Mouse (Mus musculus) liver, embryonic 11.5 days (tissue): ENCODE results near the gene Eef1akmt2. TPM values are rescaled to one million over a fixed set of nuclear protein-coding genes. Genes with fewer than 3 reads are reported as not detected.

Experiments used
- ATAC-seq: fragments of 200-750 bp; cut with Nextera tagmentation; replicated peaks from 2 replicates; pipeline ENCODE4 v1.8.0; 2017; ENCODE audit warnings: moderate number of reproducible peaks, mild to moderate bottlenecking, moderate TSS enrichment, moderate library complexity; ENCODE audit not compliant: low FRiP score
- DNase-seq: peaks from one replicate; pipeline ENCODE4 v3.0.0-alpha.2; 2017; ENCODE audit warnings: low spot score
- H3K27ac ChIP-seq: fragments of 300-500 bp; sonication (generic); 2 replicates; pipeline ENCODE4 v1.5.1; 2014; ENCODE audit warnings: mild to moderate bottlenecking, low read depth, low read length, control low read depth
- H3K27me3 ChIP-seq: fragments of 300-500 bp; sonication (generic); replicated peaks from 2 replicates; pipeline ENCODE4 v1.6.1; 2014; ENCODE audit warnings: low read length, mixed read lengths; ENCODE audit not compliant: control insufficient read depth, insufficient read depth
- H3K36me3 ChIP-seq: fragments of 300-500 bp; sonication (generic); 2 replicates; pipeline ENCODE4 v1.6.1; 2014; ENCODE audit warnings: mild to moderate bottlenecking, low read length, moderate library complexity, mixed read lengths; ENCODE audit not compliant: control insufficient read depth, insufficient read depth
- H3K4me1 ChIP-seq: fragments of 300-500 bp; sonication (generic); replicated peaks from 2 replicates; pipeline ENCODE4 v1.6.1; 2014; ENCODE audit warnings: low read length, mixed read lengths; ENCODE audit not compliant: control insufficient read depth, insufficient read depth
- H3K4me2 ChIP-seq: fragments of 300-500 bp; sonication (generic); 2 replicates; pipeline ENCODE4 v1.6.1; 2014; ENCODE audit warnings: mild to moderate bottlenecking, control low read depth, moderate library complexity
- H3K4me3 ChIP-seq: fragments of 300-500 bp; sonication (generic); 2 replicates; pipeline ENCODE4 v1.5.1; 2014; ENCODE audit warnings: low read depth, low read length, control low read depth
- H3K9ac ChIP-seq: fragments of 300-500 bp; sonication (generic); 2 replicates; pipeline ENCODE4 v1.6.1; 2014; ENCODE audit warnings: low read depth, low read length, control low read depth
- H3K9me3 ChIP-seq: fragments of 300-500 bp; sonication (generic); 2 replicates; pipeline ENCODE4 v1.6.1; 2016; ENCODE audit warnings: low read length, inconsistent platforms, mixed read lengths; ENCODE audit not compliant: control insufficient read depth
- WGBS: fragments of 180-500 bp; shearing (Covaris S2); extraction: QIAGEN DNeasy Blood & Tissue Kit; methylation state at CpG from one replicate; pipeline ENCODE4 v1.1.7; 2014; 5-methylcytosine and 5-hydroxymethylcytosine counted together
- polyA plus RNA-seq: library from polyadenylated mRNA; unstranded; fragments of >200 nt; fragmentation: Nextera tagmentation; extraction: Ambion mirVana; gene quantifications from 2 replicates; pipeline ENCODE4 v1.2.1, GENCODE M21; 2014

Eef1akmt2 gene
- polyA plus RNA-seq, 1 experiment from 2014 or later: 54.0 TPM

GRCm38 (mm10) chr7:132882343-132882742 lies 29.9 kb upstream of the Eef1akmt2 start:
- DNase-seq (no peak), ATAC-seq (no peak)
- Histone ChIP-seq H3K27ac (no peak overlapping the region), H3K36me3 (peaks cover 28% of the 10 kb centered on the region), H3K4me2 (no peak overlapping the region), H3K4me3 (no peak overlapping the region), H3K9ac (no peak overlapping the region), H3K9me3 (no peaks in the 10 kb centered on the region), H3K27me3 (no peaks in the 10 kb centered on the region), H3K4me1 (no peaks in the 10 kb centered on the region)
- WGBS: 70% methylated on average over 2 of the region's 2 CpGs

DNA sequence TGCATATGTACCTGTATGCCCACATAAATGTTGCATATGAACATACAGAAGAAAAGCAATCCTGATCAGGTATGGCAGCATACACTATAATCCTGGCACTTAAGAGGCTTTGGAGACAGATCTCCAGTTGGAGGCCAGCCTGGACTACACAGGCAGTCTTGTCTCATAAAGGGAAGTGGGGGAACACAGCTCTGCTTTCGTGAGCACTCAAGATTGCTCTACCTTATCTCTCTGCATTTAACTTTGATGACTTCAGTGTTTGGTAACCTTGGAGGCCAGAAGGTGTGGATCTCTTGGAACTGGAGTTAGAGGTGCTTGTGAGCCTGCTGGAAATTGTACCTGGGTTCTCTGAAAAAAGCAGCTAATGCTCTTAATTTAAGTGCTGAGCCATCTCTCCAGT lies 27.8 kb upstream of the Eef1akmt2 start:
- 73% methylated on average over 1 of the region's 1 CpGs for WGBS
- no peak overlapping the region for H3K4me3 ChIP-seq

GRCm38 (mm10) chr7:132875391-132876086 lies 23.1 kb upstream of the Eef1akmt2 start:
- peaks cover 34% of the 10 kb centered on the region for H3K36me3 ChIP-seq
- 87% methylated on average over 2 of the region's 2 CpGs for WGBS
- H3K4me1 ChIP-seq: no peaks in the 10 kb centered on the region
- H3K9ac ChIP-seq: no peak overlapping the region
- ATAC-seq: no peak
- no peaks in the 10 kb centered on the region for H3K9me3 ChIP-seq
- H3K4me3 ChIP-seq: no peak overlapping the region
- no peak overlapping the region for H3K4me2 ChIP-seq
- no peak overlapping the region for H3K27ac ChIP-seq
- H3K27me3 ChIP-seq: no peaks in the 10 kb centered on the region
- DNase-seq: no peak

More for the DNA sequence above, 27.8 kb upstream of the Eef1akmt2 start:
- Histone ChIP-seq H3K36me3 (peaks cover 35% of the 10 kb centered on the region), H3K27me3 (no peaks in the 10 kb centered on the region), H3K4me2 (no peak overlapping the region), H3K27ac (no peak overlapping the region), H3K4me1 (no peaks in the 10 kb centered on the region), H3K9me3 (no peaks in the 10 kb centered on the region), H3K9ac (no peak overlapping the region)
- ATAC-seq (no peak), DNase-seq (no peak)

DNA sequence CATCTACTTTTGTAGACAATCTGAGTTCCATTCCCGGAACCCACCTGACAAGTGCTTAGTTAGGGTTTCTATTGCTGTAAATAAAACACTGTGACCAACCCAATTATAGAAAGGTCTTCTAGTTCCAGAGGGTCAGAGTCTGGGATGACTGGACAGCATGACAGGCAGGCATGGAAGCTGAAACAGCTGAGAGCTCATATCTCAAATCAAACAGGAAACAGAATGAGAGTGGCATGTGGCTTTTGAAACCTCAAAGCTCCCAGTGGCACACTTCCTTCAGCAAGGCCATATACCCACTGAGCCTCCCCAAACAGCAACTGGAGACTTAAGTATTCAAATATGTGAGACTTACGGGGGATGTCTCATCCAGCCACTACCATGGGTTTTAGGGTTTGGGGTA lies 20.6 kb upstream of the Eef1akmt2 start:
- H3K4me1 ChIP-seq: no peaks in the 10 kb centered on the region
- DNase-seq: no peak
- H3K36me3 ChIP-seq: peaks cover 22% of the 10 kb centered on the region
- no peak overlapping the region for H3K27ac ChIP-seq
- H3K27me3 ChIP-seq: no peaks in the 10 kb centered on the region
- no peak for ATAC-seq
- no peak overlapping the region for H3K9ac ChIP-seq
- H3K4me2 ChIP-seq: no peak overlapping the region
- H3K4me3 ChIP-seq: no peak overlapping the region
- no peaks in the 10 kb centered on the region for H3K9me3 ChIP-seq
- WGBS: 78% methylated on average over 2 of the region's 2 CpGs

DNA sequence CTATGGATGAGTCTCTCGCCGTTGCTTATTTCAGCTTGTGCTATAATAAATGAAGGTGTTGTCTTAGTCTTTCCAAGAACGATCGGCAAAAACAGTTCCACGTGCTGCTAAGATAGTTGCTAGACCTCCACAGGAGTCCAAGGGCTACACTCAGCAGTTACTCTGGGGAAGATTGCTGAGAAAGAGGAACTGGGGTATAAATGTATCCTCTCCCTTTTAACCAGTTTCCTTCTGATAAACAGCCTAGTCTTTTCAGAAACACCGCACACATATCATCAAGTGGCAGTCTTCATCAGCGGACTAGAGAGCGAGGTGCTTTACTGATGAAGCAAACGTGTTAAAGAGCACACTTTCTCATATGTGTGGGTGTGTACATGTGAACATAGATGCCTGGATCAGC lies 13.8 kb upstream of the Eef1akmt2 start:
- Histone ChIP-seq H3K27me3 (no peaks in the 10 kb centered on the region), H3K4me1 (peaks cover 6% of the 10 kb centered on the region; the same call in 1 of the 2 replicates), H3K9ac (no peak overlapping the region), H3K4me2 (no peak overlapping the region), H3K27ac (no peak overlapping the region), H3K9me3 (no peaks in the 10 kb centered on the region), H3K36me3 (peaks cover 3% of the 10 kb centered on the region), H3K4me3 (no peak overlapping the region)
- DNase-seq (no peak), ATAC-seq (peak; percentile 26; the same call in 1 of the 2 replicates)
- 51% methylated on average over 9 of the region's 9 CpGs for WGBS

DNA sequence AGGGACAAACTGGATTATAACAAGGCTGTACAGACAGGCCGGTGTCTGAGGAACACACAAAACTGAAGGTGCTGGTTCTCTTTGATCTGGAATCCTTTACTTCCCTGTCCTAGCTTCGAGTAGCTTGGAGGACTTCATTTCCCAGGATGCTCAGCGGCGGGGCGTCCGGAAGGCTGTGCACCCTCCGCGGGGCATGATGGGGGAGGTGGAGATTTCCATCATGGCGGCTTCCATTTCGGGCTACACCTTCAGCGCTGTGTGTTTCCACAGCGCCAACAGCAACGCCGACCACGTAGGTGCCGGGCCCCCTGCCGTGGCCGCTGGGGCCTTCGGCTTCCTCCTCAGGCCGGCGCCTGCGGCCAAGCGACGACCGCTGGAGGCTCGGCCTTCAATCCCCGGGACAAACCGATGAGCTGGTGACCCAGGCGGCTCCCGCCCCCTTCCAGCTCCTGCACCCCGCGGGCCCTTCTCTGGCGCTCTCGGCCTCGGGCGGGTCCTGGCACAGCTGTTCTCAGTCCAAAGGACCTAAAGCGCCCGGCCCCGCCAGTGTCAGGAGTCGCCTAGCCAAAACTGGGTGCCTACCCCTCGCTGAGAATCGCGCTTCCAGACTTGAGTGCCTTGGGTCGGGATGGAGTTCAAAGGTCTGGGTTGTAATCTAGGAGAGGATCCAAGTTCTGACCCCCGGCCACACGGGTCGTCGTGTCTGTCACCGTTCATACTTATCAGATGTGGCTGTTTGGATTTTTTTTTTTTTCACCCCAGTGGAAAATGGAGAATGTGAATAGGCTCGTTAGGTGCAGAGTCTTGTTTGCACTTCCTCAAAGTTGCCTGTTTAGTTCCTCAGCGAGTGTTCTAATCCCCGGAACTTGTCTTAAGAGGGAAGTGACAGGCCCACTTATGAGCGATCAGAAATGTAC lies 6.8 kb upstream of the Eef1akmt2 start, which contains the start of gene Abraxas2:
Gene Abraxas2 (plus strand): TSS at position 184 of the 917 bp plus-strand sequence.
- under 1% methylated on average over 53 of the region's 53 CpGs for WGBS
- peak within 1 kb of the TSS; percentile 89 for H3K9ac ChIP-seq
- H3K36me3 ChIP-seq: 0 out of 2 replicates have a peak, but pooled peaks cover 2% of the 10 kb centered on the region
- H3K4me2 ChIP-seq: peak within 1 kb of the TSS; percentile 71
- no peaks in the 10 kb centered on the region for H3K27me3 ChIP-seq
- H3K4me3 ChIP-seq: peak within 1 kb of the TSS; percentile 89
- H3K27ac ChIP-seq: peak within 1 kb of the TSS; percentile 82
- no peaks in the 10 kb centered on the region for H3K9me3 ChIP-seq
- peaks cover 13% of the 10 kb centered on the region; the same call in 1 of the 2 replicates for H3K4me1 ChIP-seq
- ATAC-seq: peak; percentile 92
- peak; percentile 90 for DNase-seq

DNA sequence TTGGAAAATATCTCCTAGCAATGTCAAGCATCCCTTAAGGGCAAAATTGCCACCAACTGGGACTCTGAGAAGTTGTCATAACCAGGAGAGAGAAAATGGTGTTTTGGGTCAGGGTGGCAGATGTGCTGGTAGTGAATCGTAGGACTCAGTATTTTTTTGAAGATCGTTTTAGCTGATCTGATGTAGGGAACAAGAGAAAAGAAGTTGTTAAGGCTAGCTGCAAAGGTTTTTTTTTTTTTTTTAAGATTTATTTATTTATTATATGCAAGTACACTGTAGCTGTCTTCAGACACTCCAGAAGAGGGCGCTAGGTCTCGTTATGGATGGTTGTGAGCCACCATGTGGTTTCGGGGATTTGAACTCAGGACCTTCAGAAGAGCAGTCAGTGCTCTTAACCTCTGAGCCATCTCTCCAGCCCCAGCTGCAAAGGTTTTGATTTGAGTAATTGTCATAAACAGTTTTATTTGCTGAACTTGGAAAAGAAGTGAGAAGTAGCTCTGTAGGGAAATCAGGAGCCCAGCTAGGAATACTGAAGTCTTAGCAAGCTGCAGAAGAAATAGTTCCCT lies 5.7 kb upstream of the Eef1akmt2 start:
- Histone ChIP-seq H3K9ac (no peak overlapping the region), H3K4me1 (peaks cover 11% of the 10 kb centered on the region; the same call in 1 of the 2 replicates), H3K27me3 (no peaks in the 10 kb centered on the region), H3K4me2 (no peak overlapping the region), H3K4me3 (no peak overlapping the region), H3K36me3 (0 out of 2 replicates have a peak, but pooled peaks cover 2% of the 10 kb centered on the region), H3K27ac (no peak overlapping the region), H3K9me3 (no peaks in the 10 kb centered on the region)
- DNase-seq (no peak), ATAC-seq (no peak)
- WGBS: 66% methylated on average over 5 of the region's 5 CpGs

GRCm38 (mm10) chr7:132856083-132856482 lies 3.6 kb upstream of the Eef1akmt2 start:
- Histone ChIP-seq H3K36me3 (no peaks in the 10 kb centered on the region), H3K4me1 (peaks cover 15% of the 10 kb centered on the region), H3K27me3 (no peaks in the 10 kb centered on the region), H3K9ac (no peak overlapping the region), H3K4me2 (no peak overlapping the region), H3K27ac (no peak overlapping the region), H3K9me3 (no peaks in the 10 kb centered on the region), H3K4me3 (no peak overlapping the region)
- ATAC-seq (no peak), DNase-seq (no peak)
- 87% methylated on average over 1 of the region's 1 CpGs for WGBS
